Mouse (Mus musculus) E14TG2a.4 (cell line): ENCODE measurements around the gene Ccna2.

ENCODE experiments used
- CTCF ChIP-seq: conservative IDR thresholded peaks from 2 replicates; pipeline ENCODE4 v1.5.1; 2014; ENCODE audit warnings: low read length
- POU5F1 ChIP-seq: IDR thresholded peaks from 2 replicates; pipeline ENCODE4 v1.6.1; 2014; ENCODE audit warnings: low read length, borderline replicate concordance

GRCm38 (mm10) chr3:36563666-36564065, 8.3 kb downstream of the Ccna2 start:
- no peak for TF ChIP-seq CTCF
- TF ChIP-seq POU5F1, result no peak
